Mouse (Mus musculus) CH12.LX (cell line): Measurements from ENCODE around the gene Aplf. TPM values are rescaled to one million over a fixed set of nuclear protein-coding genes. Genes with fewer than 3 reads are reported as not detected.
"Not testable (repeated sequence)": the region's sequence is repeated elsewhere in the genome, so short reads cannot be mapped to it uniquely, and the experiment has no call there.

Experiments used
- DNase-seq: peaks from one replicate; pipeline ENCODE4 v3.0.0-alpha.2; 2013; ENCODE audit errors: extremely low read depth
- H3K27ac ChIP-seq: 2 replicates; pipeline ENCODE4 v1.5.1; 2012; ENCODE audit warnings: low read depth, mild to moderate bottlenecking, control low read depth, moderate library complexity; ENCODE audit not compliant: insufficient read depth
- H3K27me3 ChIP-seq: replicated peaks from 2 replicates; pipeline ENCODE3; 2012; ENCODE audit warnings: inconsistent platforms
- H3K36me3 ChIP-seq, 2 experiments: replicated peaks in 1 of 2; 2 replicates each; pipeline versions ENCODE3 to v1.6.1; 2012; ENCODE audit warnings: inconsistent platforms in 1 of 2, low read length in 1 of 2, mild to moderate bottlenecking in 1 of 2, mixed read lengths in 1 of 2, moderate library complexity in 1 of 2; ENCODE audit not compliant: control insufficient read depth in 1 of 2, insufficient read depth in 1 of 2
- H3K4me1 ChIP-seq, 2 experiments: 2 replicates each; pipeline ENCODE4 v1.6.1; 2012; ENCODE audit warnings: inconsistent platforms in 1 of 2, moderate library complexity in 1 of 2; ENCODE audit not compliant: insufficient read depth in 2 of 2, control insufficient read depth in 1 of 2
- H3K4me2 ChIP-seq: 2 replicates; pipeline ENCODE4 v1.6.1; 2012; ENCODE audit warnings: low read depth, mild to moderate bottlenecking, control low read depth; ENCODE audit not compliant: poor library complexity, insufficient read depth, severe bottlenecking
- H3K4me3 ChIP-seq, 3 experiments: fragments of 150-350 bp in 1 of 3; sonication (generic) in 1 of 3; replicated peaks in 1 of 3; 2 replicates each; pipeline versions ENCODE3 to v1.5.1; 2011 to 2012; ENCODE audit warnings: low read depth in 2 of 3, low read length in 2 of 3, mild to moderate bottlenecking in 2 of 3, moderate library complexity in 2 of 3, control low read depth in 1 of 3, improper control_type of control experiment in 1 of 3, inconsistent platforms in 1 of 3, mixed read lengths in 1 of 3; ENCODE audit not compliant: poor library complexity in 1 of 3
- H3K79me2 ChIP-seq: replicated peaks from 2 replicates; pipeline ENCODE4 v1.6.1; 2012; ENCODE audit warnings: mild to moderate bottlenecking, moderate library complexity; ENCODE audit not compliant: control insufficient read depth, poor library complexity, insufficient read depth, severe bottlenecking; ENCODE audit errors: extremely low read depth
- H3K9ac ChIP-seq: 2 replicates; pipeline ENCODE4 v1.6.1; 2012; ENCODE audit warnings: low read depth, mild to moderate bottlenecking, control low read depth, moderate library complexity; ENCODE audit not compliant: insufficient read depth
- H3K9me3 ChIP-seq: replicated peaks from 2 replicates; pipeline ENCODE3; 2012; ENCODE audit warnings: low read length, inconsistent platforms, mixed read lengths
- BHLHE40 ChIP-seq: IDR thresholded peaks from 2 replicates; pipeline ENCODE4 v1.6.1; 2011; ENCODE audit warnings: mild to moderate bottlenecking, low read depth, low read length, improper control_type of control experiment
- E2F4 ChIP-seq: IDR thresholded peaks from 2 replicates; pipeline ENCODE4 v1.6.1; 2011; ENCODE audit warnings: low read depth, low read length, improper control_type of control experiment; ENCODE audit not compliant: insufficient replicate concordance
- GABPA ChIP-seq: IDR thresholded peaks from 2 replicates; pipeline ENCODE4 v1.6.1; 2012; ENCODE audit warnings: low read depth, low read length, improper control_type of control experiment, inconsistent platforms; ENCODE audit not compliant: insufficient replicate concordance
- IRF4 ChIP-seq: IDR thresholded peaks from 2 replicates; pipeline ENCODE4 v1.6.1; 2014; ENCODE audit warnings: low read depth, mild to moderate bottlenecking, inconsistent platforms, low read length, improper control_type of control experiment
- JUN ChIP-seq: IDR thresholded peaks from 2 replicates; pipeline ENCODE4 v1.6.1; 2011; ENCODE audit warnings: low read depth, mild to moderate bottlenecking, low read length, improper control_type of control experiment, moderate library complexity; ENCODE audit not compliant: insufficient read depth
- KAT2A ChIP-seq: IDR thresholded peaks from 2 replicates; pipeline ENCODE4 v1.6.1; 2012; ENCODE audit warnings: low read length, improper control_type of control experiment, inconsistent platforms; ENCODE audit not compliant: insufficient replicate concordance
- MAFK ChIP-seq: IDR thresholded peaks from 2 replicates; pipeline ENCODE4 v1.6.1; 2011; ENCODE audit warnings: low read length, improper control_type of control experiment; ENCODE audit not compliant: insufficient replicate concordance
- MAZ ChIP-seq: IDR thresholded peaks from 2 replicates; pipeline ENCODE4 v1.6.1; 2012; ENCODE audit warnings: low read depth, mild to moderate bottlenecking, inconsistent platforms, low read length, improper control_type of control experiment, moderate library complexity
- PAX5 ChIP-seq: IDR thresholded peaks from 2 replicates; pipeline ENCODE4 v1.6.1; 2012; ENCODE audit warnings: low read length, inconsistent platforms, mixed read lengths
- POLR2A ChIP-seq: IDR thresholded peaks from 2 replicates; pipeline ENCODE4 v1.6.1; 2011; ENCODE audit warnings: low read depth, mild to moderate bottlenecking, improper control_type of control experiment, low read length
- POLR2AphosphoS2 ChIP-seq: IDR thresholded peaks from 2 replicates; pipeline ENCODE4 v1.6.1; 2011; ENCODE audit warnings: low read depth, low read length, improper control_type of control experiment
- RAD21 ChIP-seq: IDR thresholded peaks from 2 replicates; pipeline ENCODE4 v1.6.1; 2011; ENCODE audit warnings: low read depth, mild to moderate bottlenecking, low read length, improper control_type of control experiment, moderate library complexity
- SIN3A ChIP-seq: IDR thresholded peaks from 2 replicates; pipeline ENCODE4 v1.6.1; 2012; ENCODE audit warnings: low read length, improper control_type of control experiment, inconsistent platforms
- SMC3 ChIP-seq: IDR thresholded peaks from 2 replicates; pipeline ENCODE4 v1.6.1; 2011; ENCODE audit warnings: low read depth, low read length, improper control_type of control experiment
- USF2 ChIP-seq: conservative IDR thresholded peaks from 2 replicates; pipeline ENCODE4 v1.6.1; 2011; ENCODE audit warnings: low read depth, low read length, improper control_type of control experiment
- ZMIZ1 ChIP-seq: IDR thresholded peaks from 2 replicates; pipeline ENCODE4 v1.6.1; 2012; ENCODE audit warnings: low read depth, mild to moderate bottlenecking, inconsistent platforms, low read length, improper control_type of control experiment
- dilution Hi-C: fragments of 300-500 bp; cut with MboI; formaldehyde crosslinking; loops from 2 replicates; pipeline ENCODE4 v1.14.3; 2020; ENCODE audit warnings: low sequenced_read_pairs; ENCODE audit not compliant: extremely low pct_unique_long_range_greater_than_20kb, extremely low pct_ligation_motif_present
- in situ Hi-C: fragments of 300-500 bp; cut with MboI; formaldehyde crosslinking; loops from 3 replicates; pipeline ENCODE4 v1.14.3; 2019; ENCODE audit warnings: low sequenced_read_pairs, low pct_ligation_motif_present, low pct_unique_long_range_greater_than_20kb, mixed read lengths
- polyA plus RNA-seq: library from polyadenylated mRNA; unstranded; fragments of >175 nt; gene quantifications from 2 replicates; pipeline ENCODE4 v1.2.1, GENCODE M21; 2012; ENCODE audit warnings: low read depth; ENCODE audit not compliant: insufficient read length
- total RNA-seq, 2 experiments: library from RNA; depleted of rRNA; stranded (reverse); fragments of 300-350 nt in 1 of 2; fragments of >200 nt in 1 of 2; gene quantifications; 2 replicates each; pipeline ENCODE4 v1.2.3; 2012 to 2014

Gene Aplf
- total and polyA plus RNA-seq, 3 experiments: 10.3 to 15.8 (median 11.1) TPM

GRCm38 (mm10) chr6:87632176-87632575 is 39.8 kb downstream of the Aplf start:
- no peak overlapping the region for H3K4me3 ChIP-seq
- no peaks in the 10 kb centered on the region for H3K27me3 ChIP-seq
- H3K9ac ChIP-seq: no peak overlapping the region
- H3K4me2 ChIP-seq: no peak overlapping the region
- dilution Hi-C loops: no loop called here
- H3K36me3 ChIP-seq: peaks cover 0 to 17% of the 10 kb centered on the region in 2 experiments
- no peak for DNase-seq
- H3K27ac ChIP-seq: no peak overlapping the region
- H3K4me1 ChIP-seq: no peaks in the 10 kb centered on the region
- no peak for TF ChIP-seq PAX5
- no peak for TF ChIP-seq ZMIZ1
- no peak for TF ChIP-seq USF2
- TF ChIP-seq SIN3A: no peak
- TF ChIP-seq JUN: no peak
- TF ChIP-seq POLR2A: no peak
- TF ChIP-seq IRF4: no peak
- TF ChIP-seq E2F4: no peak
- TF ChIP-seq POLR2AphosphoS2: no peak
- TF ChIP-seq BHLHE40: no peak
- TF ChIP-seq MAZ: no peak
- no peak for TF ChIP-seq GABPA
- no peak for TF ChIP-seq KAT2A
- TF ChIP-seq RAD21: no peak
- no peaks in the 10 kb centered on the region for H3K79me2 ChIP-seq
- in situ Hi-C loops: no loop called here
- H3K9me3 ChIP-seq: no peaks in the 10 kb centered on the region

GRCm38 (mm10) chr6:87628936-87629335 is 43.1 kb downstream of the Aplf start:
- H3K9me3 ChIP-seq, DNase-seq, H3K4me3 ChIP-seq, H3K27me3 ChIP-seq, dilution Hi-C loops, H3K79me2 ChIP-seq, H3K4me2 ChIP-seq, in situ Hi-C loops, H3K4me1 ChIP-seq, H3K27ac ChIP-seq, H3K9ac ChIP-seq: not testable (repeated sequence)
- H3K36me3 ChIP-seq: peaks cover 0 to 11% of the 10 kb centered on the region in 2 experiments

- H3K9ac ChIP-seq: no peak overlapping the region
- H3K4me1 ChIP-seq: peaks cover 0 to 8% of the 10 kb centered on the region in 2 experiments; a peak in 2 of 4 replicates
- DNase-seq: no peak
- in situ Hi-C loops: no loop called here
- no peak overlapping the region for H3K27ac ChIP-seq
- no peak overlapping the region for H3K4me2 ChIP-seq
- H3K27me3 ChIP-seq: no peaks in the 10 kb centered on the region
- peaks cover 0 to 3% of the 10 kb centered on the region in 2 experiments for H3K36me3 ChIP-seq
- dilution Hi-C loops: no loop called here
- TF ChIP-seq MAFK (peak; percentile 89), SMC3 (no peak)
- no peaks in the 10 kb centered on the region for H3K9me3 ChIP-seq
- H3K79me2 ChIP-seq: no peaks in the 10 kb centered on the region
- H3K4me3 ChIP-seq: no peak overlapping the region
Measured at GRCm38 (mm10) chr6:87623151-87623550, 48.8 kb downstream of the Aplf start.
